Mouse (Mus musculus): Measurements from ENCODE around the gene Abcc3.

Abcc3 gene

GRCm38 (mm10) chr11:94392672-94393109 is at the start of gene Abcc3:
Abcc3 (minus strand) TSS chr11:94392997.
- peak; percentile 56 for DNase-seq (ENCODE audit: low spot score)

- no peak for DNase-seq (ENCODE audit: low spot score)
Observed at GRCm38 (mm10) chr11:94441752-94442151, 49.0 kb upstream of the Abcc3 start.

GRCm38 (mm10) chr11:94441122-94441521 is 48.3 kb upstream of the Abcc3 start:
- DNase-seq (ENCODE audit: low spot score), result no peak

GRCm38 (mm10) chr11:94440421-94440820 is 47.6 kb upstream of the Abcc3 start:
- no peak for DNase-seq (ENCODE audit: low spot score)

- DNase-seq (ENCODE audit: low spot score), result no peak
Observed at GRCm38 (mm10) chr11:94429011-94429651, 36.3 kb upstream of the Abcc3 start.

GRCm38 (mm10) chr11:94428091-94428835 is 35.5 kb upstream of the Abcc3 start:
- no peak for DNase-seq (ENCODE audit: low spot score)

- no peak for DNase-seq (ENCODE audit: low spot score)
Observed at GRCm38 (mm10) chr11:94425656-94426055, 32.9 kb upstream of the Abcc3 start.

- no peak for DNase-seq (ENCODE audit: low spot score)
Observed at GRCm38 (mm10) chr11:94425215-94425614, 32.4 kb upstream of the Abcc3 start.

GRCm38 (mm10) chr11:94424380-94424779 is 31.6 kb upstream of the Abcc3 start:
- no peak for DNase-seq (ENCODE audit: low spot score)

GRCm38 (mm10) chr11:94423855-94424254 is 31.1 kb upstream of the Abcc3 start:
- DNase-seq (ENCODE audit: low spot score), result no peak

- DNase-seq (ENCODE audit: low spot score), result no peak
Observed at GRCm38 (mm10) chr11:94420991-94421390, 28.2 kb upstream of the Abcc3 start.

GRCm38 (mm10) chr11:94420325-94420724 is 27.5 kb upstream of the Abcc3 start:
- DNase-seq (ENCODE audit: low spot score), result no peak

- DNase-seq (ENCODE audit: low spot score), result no peak
Observed at GRCm38 (mm10) chr11:94419004-94419727, 26.4 kb upstream of the Abcc3 start.

- no peak for DNase-seq (ENCODE audit: low spot score)
Observed at GRCm38 (mm10) chr11:94414042-94414441, 21.2 kb upstream of the Abcc3 start.

GRCm38 (mm10) chr11:94413516-94413915 is 20.7 kb upstream of the Abcc3 start:
- no peak for DNase-seq (ENCODE audit: low spot score)

GRCm38 (mm10) chr11:94412998-94413469 is 20.2 kb upstream of the Abcc3 start:
- DNase-seq (ENCODE audit: low spot score), result no peak

GRCm38 (mm10) chr11:94412562-94412961 is 19.8 kb upstream of the Abcc3 start:
- DNase-seq (ENCODE audit: low spot score), result no peak

- no peak for DNase-seq (ENCODE audit: low spot score)
Observed at GRCm38 (mm10) chr11:94407803-94408321, 15.1 kb upstream of the Abcc3 start.

- DNase-seq (ENCODE audit: low spot score), result no peak
Observed at GRCm38 (mm10) chr11:94405348-94405747, 12.6 kb upstream of the Abcc3 start.

GRCm38 (mm10) chr11:94404641-94405260 is 12.0 kb upstream of the Abcc3 start:
- peak; percentile 65 for DNase-seq (ENCODE audit: low spot score)

GRCm38 (mm10) chr11:94404178-94404577 is 11.4 kb upstream of the Abcc3 start:
- DNase-seq (ENCODE audit: low spot score), result no peak

- DNase-seq (ENCODE audit: low spot score), result no peak
Observed at GRCm38 (mm10) chr11:94403757-94404156, 11.0 kb upstream of the Abcc3 start.

Measured in T-cell, adult 2 months (primary cell).